Mouse (Mus musculus): ENCODE measurements around the gene Aurkb.

Gene Aurkb

DNA sequence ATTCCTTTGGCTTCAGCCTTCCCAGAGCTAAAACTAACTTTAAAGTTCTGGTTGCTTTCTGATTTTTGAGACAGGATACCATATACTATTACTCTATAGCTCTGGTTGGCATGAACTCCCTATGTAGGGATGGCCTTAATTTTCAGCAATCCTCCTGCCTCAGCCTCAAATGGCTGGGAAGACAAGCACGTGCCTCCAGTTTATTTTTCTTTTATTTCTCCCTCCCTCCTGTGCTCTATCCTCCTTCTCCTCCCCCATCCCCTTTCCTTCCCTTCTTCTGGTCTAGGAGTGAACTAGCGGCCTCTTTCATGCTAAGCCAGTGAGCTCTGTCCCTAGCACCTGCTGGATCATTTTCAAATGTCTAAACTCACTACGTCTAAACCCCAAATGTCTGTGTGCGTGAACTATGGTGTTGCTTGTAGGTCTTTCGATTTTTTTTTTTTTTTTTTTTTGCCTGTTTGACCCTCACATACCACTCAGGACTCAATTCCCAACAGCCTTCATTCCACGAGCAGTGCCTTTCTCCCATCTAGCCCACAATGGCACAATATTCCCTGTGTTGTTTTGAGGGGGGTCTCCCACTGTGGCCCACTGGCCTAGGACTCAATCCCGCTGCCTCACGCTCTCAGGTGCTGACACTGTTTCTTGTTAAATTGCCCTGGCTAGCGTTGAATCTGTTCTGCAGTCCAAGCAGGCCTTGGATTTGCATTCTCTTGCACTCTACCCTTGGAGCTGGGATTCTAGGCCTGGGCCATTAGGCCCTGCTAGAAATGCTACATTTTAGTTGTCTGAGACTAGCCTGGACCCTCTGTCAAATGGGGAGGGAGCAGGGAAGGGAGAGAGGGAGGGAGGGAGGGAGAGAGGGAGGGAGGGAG is 19.0 kb downstream of the Aurkb start:
- no peak for DNase-seq (ENCODE audit: low spot score)

DNA sequence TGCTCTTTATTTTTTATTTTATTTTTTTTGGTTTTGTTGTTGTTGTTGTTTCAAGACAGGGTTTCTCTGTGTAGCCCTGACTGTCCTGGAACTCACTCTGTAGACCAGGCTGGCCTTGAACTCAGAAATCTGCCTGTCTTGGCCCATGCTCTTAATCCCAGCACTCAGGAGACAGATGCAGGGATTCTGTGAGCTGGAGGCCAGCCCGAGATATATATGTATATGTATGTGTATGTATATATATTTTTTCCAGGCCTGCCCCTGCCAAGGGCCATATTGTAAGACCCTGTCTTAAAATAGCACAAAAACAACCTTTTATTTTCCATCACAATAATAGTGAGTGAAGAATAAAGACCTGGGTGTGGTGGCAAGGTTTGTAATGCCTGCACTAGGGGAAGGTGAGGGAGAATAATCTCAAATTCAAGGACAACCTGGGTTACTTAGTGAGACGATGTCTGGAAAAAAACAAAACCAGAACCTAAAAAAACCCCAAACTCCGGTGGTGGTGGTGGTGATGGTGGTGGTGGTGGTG is 20.0 kb downstream of the Aurkb start:
- no peak for DNase-seq (ENCODE audit: low spot score)

DNA sequence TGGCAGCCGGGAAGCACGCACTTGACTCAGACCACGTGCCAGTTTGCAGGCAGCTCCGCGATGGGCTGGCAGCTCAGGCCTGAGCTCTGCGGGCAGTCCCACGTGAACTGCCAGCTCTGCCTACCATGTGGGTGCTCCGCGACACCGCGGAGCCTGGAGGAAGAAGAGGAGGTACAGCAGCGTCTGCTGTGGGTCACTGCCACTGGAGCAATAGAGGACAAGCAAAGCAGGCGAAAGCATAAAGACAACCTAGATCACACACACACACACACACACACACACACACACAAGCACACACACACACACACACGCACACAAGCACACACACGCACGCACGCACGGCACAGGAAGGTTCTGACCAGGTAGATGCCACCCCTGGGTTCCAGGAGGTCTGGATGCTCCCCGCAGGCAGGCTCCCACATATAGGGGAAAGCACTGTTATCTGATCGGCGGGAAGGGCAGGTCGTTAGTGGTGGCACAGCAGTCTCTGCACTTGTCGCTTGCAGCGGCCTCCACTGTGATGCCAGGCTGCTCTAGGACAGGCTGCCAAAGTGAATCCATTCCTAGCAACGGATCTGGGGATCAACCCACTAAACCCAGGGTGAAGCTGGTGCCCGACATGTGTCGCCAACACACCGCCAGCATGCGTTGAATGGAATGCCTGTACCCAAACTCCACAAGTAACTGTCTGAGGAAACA is 20.9 kb downstream of the Aurkb start:
- peak; percentile 39 for DNase-seq (ENCODE audit: low spot score)

DNA sequence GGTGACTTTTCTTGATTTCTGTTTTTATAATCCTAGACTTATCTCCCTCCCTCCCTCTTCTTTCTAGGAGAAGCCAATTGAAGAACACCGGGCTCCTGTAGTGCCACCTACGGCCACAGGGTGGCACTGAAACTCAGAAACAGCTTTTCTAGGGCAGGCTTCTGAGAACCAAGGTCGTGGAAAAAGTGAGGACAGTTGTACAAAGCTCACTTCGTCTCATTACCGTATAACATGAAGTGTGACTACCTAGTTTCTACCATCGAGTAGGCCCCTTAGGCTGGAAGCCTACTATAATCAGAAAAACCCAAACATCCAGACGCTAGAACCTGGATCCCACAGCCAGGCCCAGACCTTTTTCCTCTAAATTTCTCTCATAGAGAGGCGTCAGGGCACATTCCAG is 21.5 kb downstream of the Aurkb start:
- peak; percentile 79 for DNase-seq (ENCODE audit: low spot score)

DNA sequence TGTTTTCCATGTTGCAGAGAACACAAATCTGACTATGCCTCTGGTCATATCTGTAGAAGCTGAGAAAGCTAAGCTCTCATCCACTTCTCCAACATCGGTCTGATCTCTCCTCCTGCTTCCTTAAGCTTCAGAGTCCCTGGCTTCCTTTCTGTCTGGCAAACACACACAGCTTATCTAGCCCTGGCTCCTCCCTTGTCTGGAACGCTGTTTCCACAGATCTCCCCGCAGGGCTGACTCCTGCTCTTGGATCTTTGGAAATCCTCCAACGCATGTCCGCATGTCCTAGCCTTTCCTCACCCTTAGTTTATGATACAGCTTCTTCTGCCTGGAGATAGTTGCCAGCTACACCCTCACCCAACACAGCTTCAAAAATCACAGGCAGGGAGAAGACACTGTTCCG is 22.2 kb downstream of the Aurkb start:
- peak; percentile 74 for DNase-seq (ENCODE audit: low spot score)

DNA sequence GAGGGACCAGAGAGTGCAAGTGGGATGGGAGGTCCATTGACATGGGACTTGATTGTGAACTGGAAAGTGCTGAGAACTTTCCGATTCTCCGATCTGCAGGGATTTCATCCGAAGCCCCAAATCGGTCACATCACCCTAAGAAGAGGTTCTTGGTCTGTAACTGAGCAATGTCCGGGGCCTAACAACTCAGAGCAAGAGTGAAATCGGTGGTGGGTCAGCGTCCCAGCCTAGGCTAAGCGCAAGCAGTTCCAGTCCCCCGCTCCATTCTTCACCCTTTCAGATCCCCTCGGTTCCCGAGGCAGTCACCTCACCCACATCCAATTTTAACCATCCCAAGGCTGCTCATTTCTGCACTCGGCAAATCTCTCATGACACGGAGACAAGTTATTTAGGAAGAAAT is 24.6 kb downstream of the Aurkb start:
- DNase-seq (ENCODE audit: low spot score): no peak

DNA sequence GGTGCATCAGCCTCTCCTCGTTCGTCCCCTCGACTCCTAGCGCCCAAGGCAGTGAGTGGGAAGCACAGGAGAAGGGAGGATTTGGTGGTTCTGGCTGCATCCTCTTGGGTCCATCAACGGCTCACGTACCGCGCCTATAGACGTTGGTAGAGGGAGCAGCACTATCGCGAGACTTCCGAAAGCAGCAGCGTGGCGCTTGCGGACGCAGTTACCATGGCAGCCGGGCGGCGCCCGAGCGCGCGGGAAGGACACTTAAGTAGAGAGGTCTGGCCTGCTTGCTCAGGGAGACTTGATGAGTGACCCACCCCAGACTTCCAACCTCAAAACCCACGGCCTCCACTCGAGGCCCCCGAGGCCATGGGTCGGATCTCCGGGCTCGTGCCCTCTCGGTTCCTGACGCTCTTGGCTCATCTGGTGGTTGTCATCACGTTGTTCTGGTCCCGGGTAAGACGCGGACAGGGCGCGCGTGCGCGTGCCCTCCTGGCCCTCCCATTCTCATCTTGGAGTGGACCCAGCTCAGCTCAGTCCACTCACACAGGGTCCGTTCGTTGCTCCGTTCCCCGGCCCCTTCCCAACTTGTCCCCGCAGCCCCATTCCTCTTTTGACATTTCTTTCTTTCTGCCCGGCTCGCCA is 25.3 kb downstream of the Aurkb start, which contains the start of gene Tmem107:
Gene Tmem107 (plus strand): TSS at position 217 of the 633 bp plus-strand sequence.
- peak; percentile 91 for DNase-seq (ENCODE audit: low spot score)

DNA sequence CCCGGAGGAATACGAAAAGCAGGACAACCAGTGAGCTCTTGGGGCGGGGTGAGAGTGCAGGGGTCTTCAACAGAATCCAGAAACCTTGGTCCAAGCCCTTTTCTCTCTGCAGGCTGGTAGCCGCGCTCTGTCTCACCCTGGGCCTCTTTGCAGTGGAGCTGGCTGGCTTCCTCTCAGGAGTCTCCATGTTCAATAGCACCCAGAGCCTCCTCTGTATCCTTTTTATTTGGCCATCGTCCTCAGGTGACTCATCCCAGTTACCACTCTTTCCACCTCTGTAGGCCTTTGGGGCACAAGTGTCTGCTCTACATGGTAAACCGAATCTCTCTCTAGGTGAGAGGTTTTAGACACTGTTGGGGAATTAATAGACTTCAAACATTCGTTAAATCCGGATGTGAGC is 25.8 kb downstream of the Aurkb start:
- DNase-seq (ENCODE audit: low spot score): no peak

DNA sequence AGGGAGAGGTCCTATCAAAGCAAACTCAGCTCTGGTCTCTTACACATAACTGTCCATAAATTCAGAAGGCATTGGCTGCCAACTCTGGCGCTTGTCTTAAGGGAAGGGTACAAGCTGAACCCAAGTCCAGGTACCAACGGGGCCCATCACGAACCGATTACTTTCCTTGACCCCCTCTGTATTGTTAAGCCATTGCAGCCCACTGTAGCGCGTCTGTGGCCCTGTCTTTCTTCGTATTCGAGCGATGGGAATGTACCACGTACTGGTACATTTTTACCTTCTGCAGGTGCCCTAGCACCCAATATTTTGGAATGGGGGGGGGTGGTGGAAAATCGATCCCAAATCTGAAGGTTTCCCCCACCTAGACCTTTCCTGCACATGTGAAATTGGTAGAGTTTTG is 26.8 kb downstream of the Aurkb start:
- no peak for DNase-seq (ENCODE audit: low spot score)

DNA sequence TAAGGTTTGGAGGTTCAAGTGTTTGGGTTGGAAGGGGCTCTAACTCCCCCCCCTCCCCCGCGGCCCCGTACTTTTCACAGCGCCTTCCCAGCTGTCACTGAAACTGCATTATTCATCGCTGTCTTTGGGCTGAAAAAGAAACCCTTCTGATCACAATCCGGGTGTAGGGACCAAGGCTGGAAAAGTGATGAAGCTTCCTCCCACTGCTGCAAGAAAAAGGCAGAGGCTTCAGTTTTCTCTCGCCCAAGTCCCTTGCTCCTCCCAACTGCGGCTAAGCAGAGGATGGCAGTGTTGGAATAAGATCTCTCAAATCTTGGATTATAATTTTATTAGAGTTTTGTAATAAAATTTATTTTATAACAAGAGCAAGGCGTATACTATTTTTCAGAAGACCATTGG is 27.2 kb downstream of the Aurkb start:
- no peak for DNase-seq (ENCODE audit: low spot score)

DNA sequence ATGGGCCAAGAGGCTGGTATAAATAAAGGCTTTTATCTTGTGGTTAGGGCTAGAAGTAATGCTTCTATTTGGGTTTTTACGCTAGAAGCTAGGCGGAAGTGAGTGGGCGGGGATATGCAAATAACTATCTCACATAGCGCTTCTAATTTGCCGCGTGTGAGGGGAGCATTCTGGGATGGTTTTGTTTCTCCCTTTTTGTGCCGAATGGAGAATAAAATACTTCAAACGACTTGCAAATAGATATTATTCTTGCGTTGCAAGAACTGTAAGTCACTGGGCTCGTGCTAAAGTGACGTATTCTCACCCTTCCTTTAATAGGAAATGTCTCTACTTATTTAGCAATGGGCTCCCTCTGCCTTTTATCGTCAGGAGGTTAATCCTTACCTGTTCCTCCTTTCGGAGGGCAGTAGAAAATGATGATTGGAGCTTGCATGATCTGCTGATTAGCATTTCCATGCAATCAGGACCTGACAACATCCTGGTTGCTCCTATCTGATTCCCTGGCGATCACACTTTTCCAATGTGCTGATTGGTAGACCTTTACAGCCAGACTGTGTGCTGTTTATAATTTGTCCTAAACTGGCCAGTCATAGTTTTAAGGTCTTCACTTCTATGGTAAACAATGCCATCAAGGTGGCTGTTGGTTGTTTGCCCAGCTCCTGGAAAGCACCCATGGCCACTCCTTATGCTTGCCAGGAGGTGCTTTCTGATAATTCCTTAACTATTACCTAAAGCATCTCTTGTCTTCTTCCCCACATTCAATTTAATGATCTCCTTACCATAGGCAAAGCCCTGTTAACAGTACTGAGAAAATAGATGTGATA is 27.8 kb downstream of the Aurkb start:
- DNase-seq (ENCODE audit: low spot score): peak; percentile 75

DNA sequence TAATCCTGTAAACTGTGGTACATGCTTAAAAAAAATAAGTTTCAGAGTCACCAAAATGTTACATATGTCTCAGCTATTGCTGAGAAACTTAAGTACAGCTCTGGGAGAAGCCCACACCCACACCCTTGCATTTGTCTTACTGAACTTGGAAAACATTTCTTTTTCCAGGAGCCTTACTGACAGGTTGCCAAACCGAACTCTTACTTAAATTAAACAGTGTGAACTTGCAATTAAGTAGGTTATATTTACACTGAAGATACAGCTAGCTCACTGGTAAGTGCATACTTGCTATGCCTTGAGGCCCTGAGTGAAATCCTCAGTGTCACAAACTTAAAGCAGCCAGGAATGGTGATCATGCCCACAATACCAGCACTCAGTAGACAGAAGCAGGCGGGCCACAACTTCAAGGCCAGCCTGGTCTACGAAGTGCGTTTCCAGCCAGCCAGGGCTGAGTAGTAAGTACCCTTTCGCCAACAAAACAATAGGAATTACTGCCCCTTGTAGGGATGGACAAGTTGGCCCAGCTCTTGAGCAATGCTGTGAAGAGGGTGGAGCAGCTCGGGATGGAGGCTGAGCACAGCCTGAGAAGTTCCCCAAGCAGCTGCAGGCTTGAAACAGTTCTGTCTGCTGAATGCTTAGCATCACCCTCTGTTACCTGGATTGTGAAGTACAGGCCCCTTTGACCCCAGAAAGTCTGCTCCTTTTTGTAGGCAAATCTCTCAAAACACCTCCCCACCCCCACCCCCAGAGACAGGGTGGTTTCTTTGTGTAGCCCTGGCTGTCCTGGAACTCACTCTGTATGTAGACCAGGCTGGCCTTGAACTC is 28.7 kb downstream of the Aurkb start:
- DNase-seq (ENCODE audit: low spot score): no peak

DNA sequence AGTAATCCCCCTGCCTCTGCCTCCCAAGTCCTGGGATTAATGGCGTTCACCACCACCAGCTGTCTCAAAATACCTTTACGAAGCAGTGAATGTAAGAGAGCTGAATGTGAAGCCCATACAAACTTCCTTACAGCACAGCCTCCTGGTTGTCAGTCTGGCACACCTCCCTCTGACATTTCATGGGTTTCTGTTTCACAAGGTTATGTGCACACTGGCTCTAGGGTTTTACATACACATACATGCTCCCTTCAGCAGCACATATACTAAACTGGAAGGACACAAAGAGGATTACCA is 29.3 kb downstream of the Aurkb start:
- DNase-seq (ENCODE audit: low spot score): no peak

DNA sequence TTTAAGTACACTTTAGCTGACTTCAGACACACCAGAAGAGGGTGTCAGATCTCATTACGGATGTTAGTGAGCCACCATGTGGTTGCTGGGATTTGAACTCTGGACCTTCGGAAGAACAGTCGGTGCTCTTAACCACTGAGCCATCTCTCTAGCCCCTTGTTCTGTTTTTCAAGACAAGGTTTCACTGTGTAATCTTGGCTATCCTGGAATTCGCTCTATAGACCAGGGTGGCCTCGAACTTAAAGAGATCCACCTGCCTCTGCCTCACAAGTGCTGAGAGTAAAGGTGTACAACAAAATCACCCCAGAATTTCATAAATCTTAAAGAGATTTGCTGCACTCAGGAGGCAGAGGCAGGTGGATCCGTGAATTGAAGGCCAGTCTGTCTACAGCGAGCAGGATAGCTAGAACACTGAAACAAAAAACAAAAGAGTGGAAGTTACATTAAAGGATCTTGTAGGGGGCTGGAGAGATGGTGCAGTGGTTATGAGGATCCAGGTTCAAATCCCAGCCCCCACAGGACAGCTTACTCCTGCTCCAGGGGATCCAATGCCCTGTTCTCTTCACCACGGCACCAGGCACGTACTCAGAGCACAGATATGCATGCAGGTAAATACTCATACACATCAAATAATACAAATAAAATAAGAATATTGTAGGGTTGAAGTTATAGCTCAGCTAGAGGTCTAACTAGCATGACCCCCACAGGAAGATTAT is 30.5 kb downstream of the Aurkb start:
- DNase-seq (ENCODE audit: low spot score): no peak

DNA sequence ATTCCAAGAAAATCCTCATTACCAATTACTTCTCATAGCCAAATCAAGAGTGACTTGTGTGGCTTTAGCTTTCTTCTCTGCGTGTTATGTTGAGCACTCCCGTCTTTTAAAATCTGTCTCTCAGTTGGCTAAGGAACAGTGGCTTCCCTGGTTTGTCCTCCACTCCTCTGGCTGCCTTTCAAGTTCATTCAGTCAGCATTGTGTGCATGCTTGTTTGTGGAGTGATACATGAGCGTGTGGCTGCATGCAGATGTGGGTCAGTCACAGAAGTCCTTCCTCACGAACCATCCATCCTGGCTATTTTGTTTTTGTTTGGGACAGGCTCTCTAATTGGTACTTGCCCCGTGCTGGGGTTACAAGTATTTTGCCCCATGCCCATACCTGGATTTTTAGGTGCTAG is 31.1 kb downstream of the Aurkb start:
- no peak for DNase-seq (ENCODE audit: low spot score)

DNA sequence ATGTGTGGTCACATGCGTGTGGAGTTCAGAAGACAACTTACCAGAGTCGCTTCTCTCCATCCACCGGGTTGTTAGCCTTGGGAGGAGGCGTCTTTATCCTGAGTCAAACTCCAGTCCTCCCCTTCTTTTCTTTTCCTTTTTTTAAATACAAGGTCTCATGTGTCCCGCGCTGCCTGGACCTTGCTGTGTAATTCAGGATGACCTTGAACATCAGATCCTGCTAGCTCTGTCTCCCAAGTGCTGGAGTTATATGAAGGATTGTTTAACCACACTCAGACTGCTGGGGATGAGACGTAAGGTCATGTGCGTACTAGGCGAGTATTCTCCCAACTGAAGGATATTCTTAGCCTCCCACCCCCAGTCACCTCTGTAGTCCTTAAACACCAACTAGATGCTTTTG is 31.9 kb downstream of the Aurkb start:
- no peak for DNase-seq (ENCODE audit: low spot score)

DNA sequence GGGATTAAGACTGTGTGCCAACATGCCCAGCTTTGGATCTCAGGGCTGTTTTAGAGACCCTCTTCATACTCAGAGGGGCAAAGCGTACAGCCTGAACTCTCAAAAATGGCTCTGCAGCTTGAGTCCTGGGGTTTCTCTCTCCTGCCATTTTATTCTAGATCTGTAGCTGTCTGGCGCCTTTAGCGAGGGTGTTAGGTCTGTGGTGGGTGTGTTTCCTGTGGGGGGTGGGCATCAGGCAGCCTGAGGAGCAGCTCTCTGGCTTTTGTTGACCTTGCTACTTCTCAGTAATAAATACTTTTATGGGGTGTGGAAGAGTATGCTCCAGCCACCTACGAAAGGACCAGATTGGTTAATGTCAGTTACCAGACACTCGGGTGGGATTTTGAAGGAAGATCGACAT is 32.6 kb downstream of the Aurkb start:
- DNase-seq (ENCODE audit: low spot score): no peak

DNA sequence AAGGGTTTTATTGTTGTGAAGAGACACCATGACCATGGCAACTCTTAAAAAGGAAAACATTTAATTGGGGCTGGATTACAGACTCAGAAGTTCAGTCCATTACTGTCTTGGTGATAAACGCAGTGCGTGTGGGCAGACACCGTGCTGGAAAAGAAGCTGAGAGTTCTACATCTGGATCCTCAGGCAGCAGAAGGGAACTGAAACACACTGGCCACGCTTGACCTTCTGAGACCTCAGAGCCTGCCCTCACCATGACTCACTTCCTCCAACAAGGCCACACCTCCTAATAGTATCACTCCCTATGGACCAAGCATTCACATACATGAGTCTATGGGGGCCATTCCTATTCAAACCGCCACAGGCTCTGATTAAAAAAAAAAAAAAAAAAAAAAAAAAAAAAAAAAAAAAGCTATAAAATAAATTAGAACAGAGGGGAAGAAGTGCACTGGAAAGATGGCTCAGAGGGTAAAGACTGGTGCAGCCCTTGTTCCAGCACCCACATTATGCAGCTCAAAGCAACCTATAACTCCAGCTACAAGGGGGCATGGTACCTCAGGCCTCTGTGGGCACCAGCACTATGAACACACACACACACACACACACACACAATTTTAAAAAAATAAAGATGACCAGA is 33.5 kb downstream of the Aurkb start:
- DNase-seq (ENCODE audit: low spot score): no peak

DNA sequence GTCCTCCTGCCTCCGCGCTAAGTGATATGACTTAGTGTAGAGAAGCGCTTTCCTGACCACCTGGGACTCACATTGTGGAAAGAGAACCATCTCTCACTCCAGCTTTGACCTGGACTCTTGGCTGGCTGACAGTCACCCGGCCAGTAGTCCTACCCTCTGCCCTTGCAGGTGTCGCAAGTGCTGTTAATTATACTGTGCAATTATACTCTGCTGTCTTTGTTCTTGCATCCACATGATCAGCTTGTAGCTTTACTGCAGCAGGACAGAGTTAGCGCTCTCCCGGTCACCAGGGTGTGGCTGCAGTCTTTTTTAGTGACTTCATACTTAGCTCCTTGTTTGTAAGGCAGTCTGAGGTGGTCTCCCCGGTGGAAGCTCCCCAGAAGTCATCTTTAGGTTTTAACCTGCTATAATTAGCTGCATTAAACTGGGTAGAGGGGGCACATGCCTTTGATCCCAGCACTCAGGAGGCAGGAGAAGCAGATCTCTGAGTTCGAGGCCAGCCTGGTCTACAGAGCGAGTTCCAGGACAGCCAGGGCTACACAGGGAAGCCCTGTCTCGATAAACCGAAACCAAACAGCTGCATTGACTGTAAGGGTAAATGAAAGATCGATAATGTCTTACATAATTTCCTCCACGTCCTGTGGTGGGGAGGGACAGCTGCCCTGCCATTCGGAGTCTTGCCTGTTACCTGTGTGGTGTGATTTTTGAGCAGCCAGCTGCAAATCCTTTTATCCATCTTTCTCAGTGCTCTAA is 34.8 kb downstream of the Aurkb start:
- DNase-seq (ENCODE audit: low spot score): no peak
